Mouse (Mus musculus) E14TG2a.4 (cell line): Measurements from ENCODE around the gene Nppa.

Experiments used
- H3K27me3 ChIP-seq: 2 replicates; pipeline ENCODE4 v1.6.1; 2014; ENCODE audit warnings: low read length, control low read depth; ENCODE audit not compliant: insufficient read depth
- H3K36me3 ChIP-seq: 2 replicates; pipeline ENCODE4 v1.6.1; 2014; ENCODE audit warnings: low read length, control low read depth; ENCODE audit not compliant: insufficient read depth
- H3K4me1 ChIP-seq: replicated peaks from 2 replicates; pipeline ENCODE4 v1.6.1; 2014; ENCODE audit warnings: low read depth, low read length, control low read depth
- H3K4me3 ChIP-seq: replicated peaks from 2 replicates; pipeline ENCODE4 v1.5.1; 2014; ENCODE audit warnings: mild to moderate bottlenecking, low read length
- H3K9me3 ChIP-seq: 2 replicates; pipeline ENCODE4 v1.6.1; 2014; ENCODE audit warnings: low read length, control low read depth
- CTCF ChIP-seq: conservative IDR thresholded peaks from 2 replicates; pipeline ENCODE4 v1.5.1; 2014; ENCODE audit warnings: low read length
- NANOG ChIP-seq: IDR thresholded peaks from 2 replicates; pipeline ENCODE4 v1.6.1; 2014; ENCODE audit warnings: borderline replicate concordance, low read length, mixed read lengths
- POU5F1 ChIP-seq: IDR thresholded peaks from 2 replicates; pipeline ENCODE4 v1.6.1; 2014; ENCODE audit warnings: low read length, borderline replicate concordance

Gene Nppa

GRCm38 (mm10) chr4:148018410-148018809 is 17.9 kb downstream of the Nppa start:
- 0 out of 2 replicates have a peak, but pooled peaks cover 13% of the 10 kb centered on the region for H3K4me1 ChIP-seq
- H3K4me3 ChIP-seq = no peak overlapping the region
- TF ChIP-seq NANOG (no peak), CTCF (no peak), POU5F1 (no peak)
- H3K36me3 ChIP-seq = peaks cover 100% of the 10 kb centered on the region
- no peaks in the 10 kb centered on the region for H3K27me3 ChIP-seq
- H3K9me3 ChIP-seq = no peaks in the 10 kb centered on the region

- Histone ChIP-seq H3K36me3 (peaks cover 97% of the 10 kb centered on the region), H3K9me3 (no peaks in the 10 kb centered on the region), H3K27me3 (no peaks in the 10 kb centered on the region), H3K4me1 (no peaks in the 10 kb centered on the region), H3K4me3 (no peak overlapping the region)
- TF ChIP-seq CTCF (no peak), NANOG (no peak), POU5F1 (no peak)
Measured at GRCm38 (mm10) chr4:148024003-148024402, 23.5 kb downstream of the Nppa start.

DNA sequence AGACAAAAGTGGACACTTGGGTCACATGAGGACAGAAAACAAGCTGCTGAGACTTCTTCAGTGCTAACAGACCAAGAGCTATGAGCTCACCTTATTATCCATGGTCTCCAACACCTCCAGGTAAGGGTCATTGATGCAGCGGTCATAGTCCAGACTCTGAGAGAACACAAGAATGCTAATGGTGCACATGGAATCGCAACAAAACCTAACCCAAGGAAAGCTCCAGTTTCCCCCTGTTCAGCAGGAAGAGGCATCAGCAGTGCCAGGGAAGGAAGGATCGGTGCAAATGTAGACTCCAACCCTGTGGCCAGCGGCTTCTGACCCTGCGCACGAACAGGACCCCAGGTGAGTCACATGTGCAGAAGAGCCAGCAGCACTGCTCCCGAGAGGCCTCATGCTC is 28.8 kb downstream of the Nppa start:
- no peak for TF ChIP-seq NANOG
- Histone ChIP-seq H3K36me3 (peaks cover 67% of the 10 kb centered on the region), H3K4me3 (no peak overlapping the region), H3K27me3 (no peaks in the 10 kb centered on the region), H3K9me3 (no peaks in the 10 kb centered on the region), H3K4me1 (peaks cover 20% of the 10 kb centered on the region)

DNA sequence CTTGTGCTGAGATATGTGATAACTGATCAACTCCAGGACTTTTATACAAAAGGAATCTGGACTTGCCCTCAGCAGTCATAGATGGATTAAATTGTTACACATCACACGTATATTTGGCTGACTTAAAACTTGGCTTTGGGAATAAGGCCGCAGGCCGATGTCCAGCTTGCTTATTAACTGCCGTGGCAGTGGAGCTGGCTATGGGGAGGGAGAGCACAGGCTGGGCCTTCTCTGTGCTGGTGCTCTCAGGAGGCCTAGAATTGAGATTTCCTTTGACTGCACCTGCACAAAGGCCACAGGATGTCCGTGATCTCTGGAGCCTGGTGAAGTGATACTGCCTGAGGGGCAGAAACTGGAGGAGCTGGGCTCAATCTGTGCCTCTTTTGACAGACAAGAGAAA is 30.0 kb downstream of the Nppa start:
- no peaks in the 10 kb centered on the region for H3K27me3 ChIP-seq
- no peak overlapping the region for H3K4me3 ChIP-seq
- H3K9me3 ChIP-seq = no peaks in the 10 kb centered on the region
- H3K36me3 ChIP-seq = peaks cover 58% of the 10 kb centered on the region
- H3K4me1 ChIP-seq = peaks cover 32% of the 10 kb centered on the region
- TF ChIP-seq POU5F1 (no peak), CTCF (no peak), NANOG (no peak)

- Histone ChIP-seq H3K36me3 (peaks cover 35% of the 10 kb centered on the region), H3K9me3 (no peaks in the 10 kb centered on the region), H3K4me1 (peaks cover 50% of the 10 kb centered on the region), H3K27me3 (no peaks in the 10 kb centered on the region), H3K4me3 (no peak overlapping the region)
- TF ChIP-seq CTCF = no peak
- TF ChIP-seq POU5F1 = peak; percentile 67; the same call in 1 of the 2 replicates
Measured at GRCm38 (mm10) chr4:148033858-148034410, 33.4 kb downstream of the Nppa start.

- peaks cover 24% of the 10 kb centered on the region for H3K36me3 ChIP-seq
- no peak overlapping the region for H3K4me3 ChIP-seq
- H3K9me3 ChIP-seq = no peaks in the 10 kb centered on the region
- H3K4me1 ChIP-seq = peaks cover 63% of the 10 kb centered on the region
- TF ChIP-seq NANOG (no peak), CTCF (no peak), POU5F1 (no peak)
- no peaks in the 10 kb centered on the region for H3K27me3 ChIP-seq
Measured at GRCm38 (mm10) chr4:148035440-148035839, 34.9 kb downstream of the Nppa start.

DNA sequence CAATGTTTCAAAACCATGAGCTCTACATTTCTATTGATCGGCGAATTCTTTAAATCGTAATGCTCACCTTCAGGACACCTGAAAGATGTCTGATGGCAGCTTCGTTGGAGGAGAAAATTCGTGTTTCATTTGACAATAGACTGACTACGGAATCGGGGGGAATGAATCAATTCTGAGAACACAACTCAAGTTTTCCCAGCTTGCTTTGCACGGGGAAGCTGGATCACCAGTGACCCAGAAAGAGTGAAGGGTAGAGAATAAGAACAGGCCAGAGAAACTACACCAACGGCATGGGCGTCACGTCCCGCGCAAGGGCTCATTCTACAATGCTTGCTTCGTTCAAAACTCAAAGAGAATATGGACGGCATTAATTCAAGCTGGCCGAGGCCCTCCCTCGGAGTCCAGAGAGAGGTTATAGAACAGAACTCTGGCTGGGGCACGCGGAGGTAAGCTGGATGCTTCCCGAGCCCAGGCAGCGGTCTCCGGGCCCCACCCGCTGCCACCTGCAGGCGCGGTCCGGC is 37.6 kb downstream of the Nppa start:
- Histone ChIP-seq H3K4me3 (peak overlapping the region; percentile 93), H3K27me3 (no peaks in the 10 kb centered on the region), H3K4me1 (peaks cover 69% of the 10 kb centered on the region), H3K36me3 (peaks cover 27% of the 10 kb centered on the region), H3K9me3 (no peaks in the 10 kb centered on the region)
- TF ChIP-seq CTCF (no peak), NANOG (no peak), POU5F1 (no peak)

DNA sequence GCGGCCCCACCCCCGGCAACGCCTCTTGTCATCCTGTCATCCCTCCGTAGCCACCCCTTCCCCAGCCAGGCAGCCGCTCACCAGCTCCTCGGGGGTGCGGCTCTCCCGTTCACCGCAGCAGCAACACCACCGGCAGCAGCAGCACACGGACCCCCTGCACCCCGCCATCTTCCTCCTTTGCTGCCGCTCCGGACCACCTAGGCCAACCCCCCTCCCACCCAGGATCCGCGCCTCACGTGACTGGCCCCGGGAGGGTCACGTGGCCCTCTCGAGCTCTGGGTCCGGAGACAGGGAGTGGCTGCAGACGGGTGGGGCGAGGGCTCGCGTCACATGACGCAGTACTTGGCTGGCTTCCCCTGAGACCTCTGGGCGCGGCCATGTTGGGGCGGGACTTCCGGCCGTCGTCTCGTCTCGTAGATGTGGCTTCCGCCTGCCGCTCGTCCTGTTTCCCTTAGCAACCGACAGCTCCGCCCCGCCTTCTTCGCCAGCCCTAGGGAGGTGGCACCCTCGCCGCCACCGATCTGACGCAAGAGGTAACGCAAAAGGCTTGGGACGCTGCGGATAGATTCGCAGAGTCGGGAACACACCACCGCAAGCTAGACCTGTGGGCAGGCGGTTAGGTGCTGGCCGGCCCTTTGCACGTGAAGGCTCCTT is 38.2 kb downstream of the Nppa start, which contains the start of the genes Clcn6 and Mthfr:
TSS of gene Clcn6 (minus strand) at position 222 of the 654 bp plus-strand sequence.
TSS of gene Mthfr (plus strand) at position 478 of the 654 bp plus-strand sequence.
- TF ChIP-seq CTCF = no peak
- TF ChIP-seq POU5F1 = no peak
- TF ChIP-seq NANOG = no peak
- Histone ChIP-seq H3K4me3 (peak within 1 kb of the TSS; percentile 93), H3K9me3 (no peaks in the 10 kb centered on the region), H3K27me3 (no peaks in the 10 kb centered on the region), H3K4me1 (peaks cover 72% of the 10 kb centered on the region), H3K36me3 (peaks cover 30% of the 10 kb centered on the region)
